Mouse (Mus musculus) kidney, adult 2 months (tissue): ENCODE results near the gene Taf11.

Source experiments
- CTCF ChIP-seq: fragments of 200-500 bp; conservative IDR thresholded peaks from 2 replicates; pipeline ENCODE4 v1.5.1; 2011; ENCODE audit warnings: low read depth, mild to moderate bottlenecking, control low read depth, low read length, moderate library complexity, mixed read lengths; ENCODE audit not compliant: insufficient read depth, insufficient read length
- POLR2A ChIP-seq: fragments of 200-500 bp; IDR thresholded peaks from one replicate; pipeline ENCODE4 v1.6.1; 2011; ENCODE audit warnings: low read depth, low read length, control low read depth

- TF ChIP-seq POLR2A = no peak
- no peak for TF ChIP-seq CTCF
Observed at GRCm38 (mm10) chr17:27914742-27915141, 5.1 kb upstream of the Taf11 start.
